Mouse (Mus musculus) adrenal gland, postnatal 14 days (tissue): ENCODE data around the gene Tyw3. TPM values are rescaled to one million over a fixed set of nuclear protein-coding genes. Genes with fewer than 3 reads are reported as not detected.
A peak's percentile ranks its signal among the peaks of the same experiment; 100 is the strongest.

ENCODE experiments used
- DNase-seq: peaks from one replicate; pipeline ENCODE4 v3.0.0; 2021; ENCODE audit warnings: mixed read lengths
- total RNA-seq: library from RNA; stranded (reverse); gene quantifications from 2 replicates; pipeline ENCODE4 v1.2.3, GENCODE M21; 2021

The Tyw3 gene
- total RNA-seq, 1 experiment from 2014 or later, result 7.2 TPM

- no peak for DNase-seq
These were observed 31.5 kb downstream of the Tyw3 start for GRCm38 (mm10) chr3:154565437-154565836.

DNA sequence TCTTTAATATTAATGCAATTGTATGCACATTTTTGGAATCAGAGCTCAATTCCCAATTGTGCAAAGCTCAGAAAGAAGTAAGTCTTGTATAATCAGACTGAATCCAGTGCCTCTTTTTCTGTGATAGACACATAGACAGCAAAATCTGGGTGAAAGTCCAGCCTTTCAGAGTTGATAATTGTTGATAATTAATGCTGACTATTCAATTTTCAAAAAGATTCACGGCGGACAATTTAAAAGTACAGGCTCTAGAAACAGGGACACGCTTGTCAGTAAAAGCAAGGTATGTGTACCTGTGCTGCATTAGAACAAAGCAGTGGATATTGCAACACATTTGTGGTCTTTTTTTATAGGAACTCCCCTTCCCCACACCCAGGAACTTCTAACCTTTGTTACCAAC, 34.7 kb downstream of the Tyw3 start:
- DNase-seq, result no peak

DNA sequence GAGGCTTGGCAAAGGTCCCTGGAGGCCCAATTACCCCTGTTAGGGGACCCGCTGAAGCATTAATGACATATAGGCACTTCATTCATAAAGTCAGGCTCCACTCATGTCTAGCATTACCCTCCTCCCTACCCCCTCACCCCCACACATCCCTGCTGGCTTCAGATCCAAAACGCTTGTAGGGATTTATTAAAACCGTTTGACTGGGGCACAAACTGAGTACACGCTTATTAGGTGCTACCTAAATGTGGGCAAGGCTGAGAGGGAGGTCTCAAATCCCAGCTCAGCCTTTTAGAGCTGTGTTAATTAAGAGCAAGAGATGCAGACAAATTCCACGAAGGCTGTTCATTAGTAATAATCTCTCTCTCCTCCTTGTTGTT, 45.9 kb downstream of the Tyw3 start:
- DNase-seq, result no peak

GRCm38 (mm10) chr3:154550326-154551034, 46.4 kb downstream of the Tyw3 start:
- DNase-seq, result no peak

DNA sequence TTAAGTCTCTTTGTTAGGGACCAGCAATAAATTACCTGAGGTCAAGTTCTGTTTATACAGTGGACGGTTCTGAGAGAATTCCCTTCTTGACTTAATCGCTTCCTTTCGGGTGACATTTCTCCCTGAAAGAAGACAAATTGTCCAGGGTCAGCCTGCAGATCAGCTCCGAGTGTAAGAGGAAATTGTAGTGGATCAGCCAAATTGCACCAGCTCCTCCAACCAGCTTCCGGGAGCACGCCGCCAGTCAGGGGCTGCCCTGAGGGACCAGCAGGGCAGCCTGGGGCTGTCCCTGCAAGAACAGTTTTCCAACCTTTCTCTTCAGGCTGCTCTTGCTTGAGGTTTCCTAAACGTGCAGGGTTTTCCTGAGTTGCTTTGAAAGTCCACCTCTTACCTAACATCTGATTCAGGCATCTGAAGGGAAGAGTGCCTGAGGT, 48.0 kb downstream of the Tyw3 start:
- peak; percentile 15 for DNase-seq

DNA sequence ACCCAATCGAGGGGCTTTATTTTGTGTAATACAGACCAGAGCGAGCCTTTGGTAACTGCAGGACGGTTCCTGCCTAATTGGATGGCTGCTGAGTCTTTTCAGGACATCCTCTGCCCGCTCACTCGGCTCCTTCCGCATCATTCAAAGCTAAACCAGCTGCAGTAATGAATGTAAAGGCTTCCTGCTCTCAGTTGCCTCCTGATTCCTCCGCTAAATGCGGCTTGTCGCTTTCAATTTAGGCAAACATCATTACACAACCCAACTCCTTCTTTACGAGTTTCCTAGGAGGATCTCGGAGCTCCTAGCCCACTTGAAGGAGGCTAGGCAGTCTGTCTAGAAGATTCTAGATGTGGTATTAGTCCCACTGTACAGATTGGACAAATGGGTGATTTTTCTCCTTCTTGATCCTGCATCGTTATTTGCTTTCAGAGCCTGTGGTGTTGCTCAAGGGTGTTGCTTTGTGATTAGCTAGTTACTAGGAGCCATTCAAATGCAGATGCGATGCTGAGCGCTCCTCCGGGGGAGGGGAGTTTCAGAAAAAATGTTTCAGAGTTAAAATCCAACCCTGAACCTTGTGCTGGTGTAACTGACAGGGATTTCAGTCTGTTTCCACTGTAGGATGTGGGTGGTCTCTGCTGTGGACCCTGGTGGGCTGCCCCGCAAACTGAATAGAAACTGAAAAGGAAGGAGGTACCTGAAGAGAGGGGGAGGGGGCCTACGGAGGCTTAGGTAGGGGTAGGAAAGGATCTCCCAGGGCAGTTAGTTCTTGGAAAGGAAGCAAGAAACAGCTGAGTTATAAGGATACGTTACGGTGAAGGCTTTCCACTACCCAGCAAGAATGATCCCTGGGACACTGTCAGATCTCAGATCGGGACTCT, 49.1 kb downstream of the Tyw3 start:
- no peak for DNase-seq

- no peak for DNase-seq
These were observed 50.7 kb downstream of the Tyw3 start for GRCm38 (mm10) chr3:154546234-154546633.

DNA sequence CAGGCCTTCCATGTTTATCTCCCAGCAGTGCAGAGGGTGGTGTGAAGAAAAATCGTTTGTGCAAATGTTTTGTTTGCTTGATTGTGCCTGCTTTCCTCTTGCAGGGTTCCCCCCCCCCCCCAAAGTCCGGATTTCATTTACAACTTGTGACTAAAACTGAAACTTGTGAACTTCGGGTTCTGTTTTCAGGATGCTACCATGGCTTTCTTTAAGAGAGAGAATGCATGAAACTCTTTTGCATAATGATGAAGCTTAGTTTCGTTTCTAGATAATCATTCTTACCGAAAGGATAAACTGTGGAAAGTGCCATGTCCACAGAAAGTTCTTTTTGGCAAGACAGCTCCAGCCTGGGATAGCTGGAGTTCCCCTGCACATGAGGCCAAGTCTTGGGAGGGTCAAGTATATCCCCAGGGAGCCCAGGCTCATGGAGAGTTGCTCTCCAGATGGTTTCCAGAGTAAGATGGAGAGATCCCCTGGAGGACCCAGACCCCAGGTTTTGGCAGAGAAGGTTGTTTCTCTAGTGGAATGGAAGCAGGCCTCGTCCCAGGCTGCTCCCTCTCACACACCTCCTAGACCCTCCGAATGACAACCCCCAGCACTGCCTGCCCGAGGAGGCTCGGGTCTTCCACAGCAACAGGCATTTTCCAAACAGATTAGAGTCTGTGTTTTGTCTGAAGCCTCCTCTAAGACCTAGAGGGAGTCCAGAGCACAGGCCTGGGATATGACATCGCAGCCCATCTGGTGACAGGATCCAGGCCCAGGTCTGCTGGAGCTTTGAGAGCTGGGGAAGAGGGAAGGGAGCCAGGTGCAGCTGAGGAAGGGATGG, 56.6 kb downstream of the Tyw3 start:
- DNase-seq, result no peak

DNA sequence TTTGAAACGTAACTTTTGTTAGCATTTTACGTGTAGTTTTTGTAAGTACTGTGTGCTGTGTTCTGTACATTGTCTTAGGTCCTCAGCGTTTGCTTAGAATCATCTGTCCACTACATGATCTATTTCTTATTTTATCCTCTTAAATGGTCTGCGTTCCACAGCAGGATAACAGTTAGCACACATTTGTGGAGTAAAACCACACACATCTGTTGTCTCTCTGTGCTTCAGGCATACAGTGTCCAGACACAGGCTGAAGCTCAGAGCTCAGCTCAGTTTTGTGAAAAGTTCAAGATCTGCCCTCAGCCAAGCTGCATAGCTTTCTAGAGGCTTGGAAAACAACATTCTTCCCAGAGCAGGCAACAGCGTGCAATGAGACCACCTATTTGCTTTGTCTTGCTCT, 60.8 kb downstream of the Tyw3 start:
- no peak for DNase-seq

- DNase-seq, result peak; percentile 6
These were observed 63.7 kb downstream of the Tyw3 start for GRCm38 (mm10) chr3:154533246-154533645.

DNA sequence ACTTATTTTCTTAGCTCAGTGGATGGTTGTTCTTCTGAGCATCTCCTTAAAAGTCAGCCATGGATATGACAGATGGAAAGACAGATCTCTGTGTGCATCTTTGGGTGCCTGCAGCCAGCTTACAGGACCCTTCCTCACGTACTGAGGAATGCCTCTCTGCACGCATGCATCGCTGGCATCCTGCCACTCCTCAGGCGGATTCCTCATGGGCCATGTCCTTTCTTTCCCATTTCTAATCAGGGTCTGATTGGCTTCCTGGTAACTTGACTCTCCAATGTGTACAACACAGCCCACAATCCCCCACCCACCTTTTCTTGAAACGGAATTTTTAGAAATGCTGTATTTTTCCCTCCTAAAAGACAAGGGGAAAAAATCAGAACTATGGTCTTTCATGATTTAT, 67.9 kb downstream of the Tyw3 start:
- no peak for DNase-seq

- peak; percentile 21 for DNase-seq
These were observed 70.3 kb downstream of the Tyw3 start for GRCm38 (mm10) chr3:154526610-154527009.

Other genes starting within 250 kb of the Tyw3 start
- gene Cryz, start 393 bp downstream of the Tyw3 start, total RNA-seq, result 22.0 and 29.3 TPM in 2 replicates
- gene Erich3, start 66.8 kb upstream of the Tyw3 start, total RNA-seq, result 0.37 and 0.45 TPM in 2 replicates